Mouse (Mus musculus) MEL (cell line): ENCODE measurements around the gene Utf1.

Experiments
- CTCF ChIP-seq, 3 experiments: IDR thresholded peaks in 2 of 3; conservative IDR thresholded peaks in 1 of 3; 2 replicates each; pipeline ENCODE4 v1.5.1; 2011 to 2012; ENCODE audit warnings: low read length in 3 of 3, low read depth in 2 of 3, mild to moderate bottlenecking in 2 of 3, improper control_type of control experiment in 1 of 3, inconsistent platforms in 1 of 3, mixed read lengths in 1 of 3, moderate library complexity in 1 of 3; ENCODE audit not compliant: control insufficient read depth in 1 of 3, insufficient read depth in 1 of 3, poor library complexity in 1 of 3, severe bottlenecking in 1 of 3
- MEF2A ChIP-seq: IDR thresholded peaks from 2 replicates; pipeline ENCODE4 v1.6.1; 2014; ENCODE audit warnings: low read depth, mild to moderate bottlenecking, inconsistent platforms, low read length, improper control_type of control experiment; ENCODE audit not compliant: poor library complexity, insufficient replicate concordance, severe bottlenecking; ENCODE audit errors: extremely low read depth
- POLR2AphosphoS2 ChIP-seq: IDR thresholded peaks from 2 replicates; pipeline ENCODE4 v1.6.1; 2011; ENCODE audit warnings: low read length, improper control_type of control experiment

GRCm38 (mm10) chr7:139901981-139902380 is 41.6 kb upstream of the Utf1 start:
- TF ChIP-seq CTCF (IDR thresholded peaks at IDR 0.05 in 2 of 3, conservative IDR thresholded peaks at IDR 0.05 in 1 of 3; ENCODE audit: control insufficient read depth in 1 of 3, insufficient read depth in 1 of 3, low read depth in 2 of 3, low read length in 3 of 3, poor library complexity in 1 of 3, severe bottlenecking in 1 of 3) (no peak), MEF2A (no peak), POLR2AphosphoS2 (no peak)
